11 mouse cellular contexts compared by ENCODE assay signal in the genomic region with DNA sequence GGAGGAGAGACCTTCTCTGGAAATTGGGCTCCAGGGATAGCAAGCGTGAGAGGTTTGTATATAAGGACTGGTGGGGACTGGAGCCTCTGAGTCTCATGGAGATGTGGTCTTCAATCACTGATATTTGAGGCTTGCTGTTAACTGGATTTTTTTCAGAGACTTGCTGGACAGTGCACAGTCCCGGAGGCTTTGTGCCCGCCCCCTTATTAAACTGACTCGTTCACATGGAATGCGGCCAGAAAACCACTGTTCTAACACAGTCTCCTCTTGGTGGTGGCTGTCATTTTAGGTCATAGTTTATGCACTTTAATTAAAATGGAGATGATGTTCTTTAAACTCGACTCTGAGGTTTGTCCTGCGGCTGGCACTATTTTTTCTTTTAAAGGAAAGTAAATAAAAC.
"Had no signal": no experiment of that assay in that cellular context is flagged by ENCODE, and none has a peak within 500 bp of the region (broad histone marks: within the 10 kb centered on the region; RNA-seq: fewer than 3 reads in every experiment).

No protein-coding gene starts in this region.

- H3K4me2 ChIP-seq: limb, embryonic 15.5 days; liver, embryonic 13.5 days; midbrain, embryonic 15.5 days; neural tube, embryonic 12.5 days had no signal

- DNase-seq: kidney, adult 2 months; layer of hippocampus, adult 9-11 months; layer of hippocampus, postnatal 36 days; liver, embryonic 13.5 days; liver, postnatal 0 days; right cerebral cortex, postnatal 14 days had no signal

- H3K9ac ChIP-seq: limb, embryonic 15.5 days; liver, embryonic 13.5 days; liver, postnatal 0 days; midbrain, embryonic 15.5 days; neural tube, embryonic 12.5 days had no signal

- H3K4me3 ChIP-seq: limb, embryonic 15.5 days; liver, embryonic 13.5 days; midbrain, embryonic 15.5 days; neural tube, embryonic 12.5 days had no signal

- H3K27ac ChIP-seq: kidney, postnatal 0 days; limb, embryonic 15.5 days; liver, embryonic 13.5 days; midbrain, embryonic 15.5 days; neural tube, embryonic 12.5 days had no signal

- H3K27me3 ChIP-seq: limb, embryonic 15.5 days; liver, embryonic 13.5 days; midbrain, embryonic 15.5 days; neural tube, embryonic 12.5 days had no signal

- H3K4me1 ChIP-seq: limb, embryonic 15.5 days; liver, embryonic 13.5 days; midbrain, embryonic 15.5 days; neural tube, embryonic 12.5 days had no signal

- H3K36me3 ChIP-seq: limb, embryonic 15.5 days; liver, embryonic 13.5 days; midbrain, embryonic 15.5 days; neural tube, embryonic 12.5 days had no signal

- H3K9me3 ChIP-seq: limb, embryonic 15.5 days; liver, embryonic 13.5 days; midbrain, embryonic 15.5 days; neural tube, embryonic 12.5 days had no signal

- ATAC-seq: intestine, embryonic 16.5 days; liver, postnatal 0 days; midbrain, embryonic 15.5 days had no signal
